Mouse (Mus musculus) monocyte, adult 59 days (primary cell): ENCODE results near the gene Hist1h2bb. TPM values are rescaled to one million over a fixed set of nuclear protein-coding genes. Genes with fewer than 3 reads are reported as not detected.

ENCODE experiments used
- total RNA-seq, 2 experiments: library from RNA; stranded (reverse); gene quantifications; one replicate each; pipeline ENCODE4 v1.2.4; 2023

The Hist1h2bb gene
- 10 to 100 TPM; 58.8 to 70.5 TPM for total RNA-seq

DNA sequence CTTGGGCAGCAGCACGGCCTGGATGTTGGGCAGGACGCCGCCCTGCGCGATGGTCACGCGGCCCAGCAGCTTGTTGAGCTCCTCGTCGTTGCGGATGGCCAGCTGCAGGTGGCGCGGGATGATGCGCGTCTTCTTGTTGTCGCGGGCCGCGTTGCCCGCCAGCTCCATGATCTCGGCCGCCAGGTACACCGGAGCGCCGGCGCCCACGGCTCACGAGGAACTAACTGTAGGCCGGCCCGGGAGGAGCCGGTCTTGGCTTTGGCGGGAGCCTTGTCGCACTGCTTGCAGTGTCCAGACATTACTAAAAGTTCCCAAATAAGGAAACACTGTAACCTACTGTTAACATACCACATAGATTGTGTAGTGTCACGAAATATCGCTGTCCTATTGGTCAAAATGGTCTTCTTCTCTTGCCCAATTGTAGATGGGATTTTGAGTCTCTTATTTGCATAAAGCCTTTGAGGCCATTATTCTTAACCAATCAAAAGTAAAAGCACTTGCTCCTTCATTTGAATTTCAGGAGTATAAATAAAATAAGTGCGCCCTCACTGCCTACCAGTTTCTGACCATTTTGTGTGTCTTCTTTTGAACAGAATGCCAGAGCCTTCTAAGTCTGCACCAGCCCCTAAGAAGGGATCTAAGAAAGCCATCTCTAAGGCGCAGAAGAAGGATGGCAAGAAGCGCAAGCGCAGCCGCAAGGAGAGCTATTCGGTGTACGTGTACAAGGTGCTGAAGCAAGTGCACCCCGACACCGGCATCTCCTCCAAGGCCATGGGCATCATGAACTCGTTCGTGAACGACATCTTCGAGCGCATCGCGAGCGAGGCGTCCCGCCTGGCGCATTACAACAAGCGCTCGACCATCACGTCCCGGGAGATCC, at the start of gene Hist1h2bb:
Gene Hist1h2bb (plus strand): TSS at position 534 of the 880 bp plus-strand sequence.

DNA sequence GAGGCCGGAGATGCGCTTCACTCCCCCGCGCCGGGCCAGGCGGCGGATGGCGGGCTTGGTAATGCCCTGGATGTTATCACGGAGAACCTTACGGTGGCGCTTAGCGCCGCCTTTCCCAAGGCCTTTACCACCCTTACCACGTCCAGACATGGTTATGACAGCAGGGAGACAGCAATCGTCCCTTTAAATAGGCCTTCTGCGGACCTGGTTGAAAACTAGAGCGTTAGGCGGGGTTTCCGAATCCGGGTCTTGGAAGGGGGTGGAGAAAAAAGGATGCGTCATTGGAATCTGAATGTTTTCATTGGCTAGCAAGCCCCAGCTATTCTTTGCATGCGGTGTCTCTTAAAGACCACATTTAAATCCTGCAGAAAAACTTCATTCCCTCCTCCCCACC, 48.2 kb upstream of the Hist1h2bb start, which contains the start of gene Hist1h4c:
Gene Hist1h4c (minus strand): TSS at position 155 of the 394 bp plus-strand sequence.

DNA sequence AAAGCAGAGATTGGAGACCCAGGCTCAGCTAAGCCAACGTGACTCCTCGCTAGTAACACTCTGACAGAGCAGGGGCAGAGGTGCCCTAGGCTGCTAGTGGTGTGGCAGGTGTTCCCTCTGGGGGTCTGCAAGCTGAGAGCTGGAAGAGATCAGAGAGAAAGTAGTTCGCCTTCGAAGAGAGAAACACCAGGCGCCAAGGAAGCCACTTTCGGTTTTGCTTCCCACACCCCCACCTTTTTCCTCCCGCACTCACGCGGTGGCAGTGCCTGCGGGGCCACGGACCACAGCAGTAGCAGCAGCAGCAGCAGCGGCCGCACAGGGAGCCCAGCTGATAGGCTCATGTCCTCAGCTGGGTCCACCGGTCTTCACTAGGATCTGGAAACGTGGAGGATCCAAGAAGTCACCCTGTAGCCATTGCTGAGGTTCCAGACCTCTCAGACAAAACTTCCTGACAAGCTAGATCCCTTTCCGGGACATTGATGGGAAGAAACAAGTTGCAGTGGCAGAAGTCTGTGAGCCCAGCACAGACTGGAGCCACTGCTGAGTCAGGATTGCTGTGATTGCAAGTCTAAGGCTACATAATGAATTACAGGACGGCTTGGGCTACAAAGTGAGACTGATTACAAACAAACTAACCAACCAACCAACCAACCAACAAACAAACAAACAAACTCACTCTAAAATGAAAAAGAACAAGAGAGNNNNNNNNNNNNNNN, 36.0 kb upstream of the Hist1h2bb start, which contains the start of gene Hfe:
Gene Hfe (minus strand): TSS at position 481 of the 716 bp plus-strand sequence.

DNA sequence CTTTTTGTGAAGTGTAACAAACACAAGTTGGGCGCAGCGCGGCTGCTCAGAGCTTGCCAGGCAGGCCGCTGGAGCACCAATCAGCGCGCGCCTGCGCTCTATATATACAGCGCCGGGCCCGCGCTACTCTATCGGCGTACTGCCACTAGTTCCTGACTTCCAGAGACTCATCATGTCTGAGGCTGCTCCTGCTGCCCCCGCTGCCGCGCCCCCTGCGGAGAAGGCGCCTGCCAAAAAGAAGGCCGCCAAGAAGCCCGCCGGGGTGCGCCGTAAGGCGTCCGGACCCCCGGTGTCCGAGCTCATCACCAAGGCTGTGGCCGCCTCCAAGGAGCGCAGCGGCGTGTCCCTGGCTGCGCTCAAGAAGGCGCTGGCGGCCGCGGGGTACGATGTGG, 7.9 kb upstream of the Hist1h2bb start, which contains the start of gene Hist1h1c:
Gene Hist1h1c (plus strand): TSS at position 132 of the 392 bp plus-strand sequence.

DNA sequence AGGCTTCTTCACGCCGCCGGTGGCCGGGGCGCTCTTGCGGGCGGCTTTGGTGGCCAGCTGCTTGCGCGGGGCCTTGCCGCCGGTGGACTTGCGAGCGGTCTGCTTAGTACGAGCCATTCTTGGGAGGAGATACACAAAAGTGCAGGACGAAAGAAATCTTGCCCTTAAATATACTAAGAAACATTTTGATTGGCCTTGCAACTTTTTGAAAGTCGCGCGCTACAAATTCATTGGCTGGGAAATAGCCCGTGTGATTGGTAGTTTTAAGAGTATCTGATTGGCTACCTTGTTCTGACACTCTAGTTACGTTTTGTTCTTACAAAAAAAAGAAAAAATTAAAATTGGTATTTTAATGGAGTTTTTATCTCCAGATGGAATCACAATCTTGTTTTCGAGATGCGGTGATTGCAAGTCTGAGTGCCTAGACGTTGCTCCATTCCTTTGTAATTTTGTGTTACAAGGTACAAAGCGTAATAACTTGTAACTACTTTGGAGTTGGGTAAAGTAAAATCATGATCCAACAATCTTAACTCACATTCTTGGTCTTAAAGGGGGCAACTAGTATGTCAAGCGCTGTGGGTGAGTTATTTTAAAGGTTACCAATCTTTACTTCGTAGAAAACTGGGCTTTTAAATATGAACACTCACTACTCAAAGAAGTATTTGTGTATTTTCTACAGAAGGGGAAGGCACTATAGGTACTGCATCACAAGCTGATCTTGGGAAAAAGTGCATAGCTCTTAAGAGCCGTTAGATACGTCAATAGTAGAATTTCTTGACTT, 963 bp upstream of the Hist1h2bb start, which contains the start of gene Hist1h3c:
Gene Hist1h3c (minus strand): TSS at position 222 of the 781 bp plus-strand sequence.

GRCm38 (mm10) chr13:23750839-23751477, 4.4 kb downstream of the Hist1h2bb start, which contains the start of gene Hist1h2ab:
Gene Hist1h2ab, plus strand, starts transcription at chr13:23751126.

DNA sequence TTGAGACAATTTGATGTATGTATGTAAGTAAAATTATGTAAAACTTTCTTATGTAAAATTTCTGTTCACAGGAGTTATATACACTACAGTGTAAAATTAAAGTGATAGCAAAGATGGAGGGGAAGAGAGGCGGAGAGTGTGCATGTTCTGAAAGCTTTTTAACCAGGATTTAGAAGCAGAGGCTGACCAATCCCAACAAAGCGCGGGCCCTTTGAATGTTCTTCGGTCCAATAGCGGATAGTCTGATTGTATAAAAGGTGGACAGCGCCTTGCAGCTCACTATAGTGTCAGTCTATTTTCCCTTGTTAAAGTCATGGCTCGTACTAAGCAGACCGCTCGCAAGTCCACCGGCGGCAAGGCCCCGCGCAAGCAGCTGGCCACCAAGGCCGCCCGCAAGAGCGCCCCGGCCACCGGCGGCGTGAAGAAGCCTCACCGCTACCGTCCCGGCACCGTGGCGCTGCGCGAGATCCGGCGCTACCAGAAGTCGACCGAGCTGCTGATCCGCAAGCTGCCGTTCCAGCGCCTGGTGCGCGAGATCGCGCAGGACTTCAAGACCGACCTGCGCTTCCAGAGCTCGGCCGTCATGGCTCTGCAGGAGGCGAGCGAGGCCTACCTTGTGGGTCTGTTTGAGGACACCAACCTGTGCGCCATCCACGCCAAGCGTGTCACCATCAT, 5.7 kb downstream of the Hist1h2bb start, which contains the start of gene Hist1h3b:
Gene Hist1h3b (plus strand): TSS at position 201 of the 675 bp plus-strand sequence.

GRCm38 (mm10) chr13:23756790-23757189, 10.3 kb downstream of the Hist1h2bb start, which contains the start of gene Hist1h4b:
Gene Hist1h4b, plus strand, starts transcription at chr13:23757013.

GRCm38 (mm10) chr13:23760972-23761864, 14.7 kb downstream of the Hist1h2bb start, which contains the start of gene Hist1h4a:
Gene Hist1h4a, minus strand, starts transcription at chr13:23761230.

GRCm38 (mm10) chr13:23761871-23762821, 15.6 kb downstream of the Hist1h2bb start, which contains the start of gene Hist1h3a:
Gene Hist1h3a, minus strand, starts transcription at chr13:23762386.

DNA sequence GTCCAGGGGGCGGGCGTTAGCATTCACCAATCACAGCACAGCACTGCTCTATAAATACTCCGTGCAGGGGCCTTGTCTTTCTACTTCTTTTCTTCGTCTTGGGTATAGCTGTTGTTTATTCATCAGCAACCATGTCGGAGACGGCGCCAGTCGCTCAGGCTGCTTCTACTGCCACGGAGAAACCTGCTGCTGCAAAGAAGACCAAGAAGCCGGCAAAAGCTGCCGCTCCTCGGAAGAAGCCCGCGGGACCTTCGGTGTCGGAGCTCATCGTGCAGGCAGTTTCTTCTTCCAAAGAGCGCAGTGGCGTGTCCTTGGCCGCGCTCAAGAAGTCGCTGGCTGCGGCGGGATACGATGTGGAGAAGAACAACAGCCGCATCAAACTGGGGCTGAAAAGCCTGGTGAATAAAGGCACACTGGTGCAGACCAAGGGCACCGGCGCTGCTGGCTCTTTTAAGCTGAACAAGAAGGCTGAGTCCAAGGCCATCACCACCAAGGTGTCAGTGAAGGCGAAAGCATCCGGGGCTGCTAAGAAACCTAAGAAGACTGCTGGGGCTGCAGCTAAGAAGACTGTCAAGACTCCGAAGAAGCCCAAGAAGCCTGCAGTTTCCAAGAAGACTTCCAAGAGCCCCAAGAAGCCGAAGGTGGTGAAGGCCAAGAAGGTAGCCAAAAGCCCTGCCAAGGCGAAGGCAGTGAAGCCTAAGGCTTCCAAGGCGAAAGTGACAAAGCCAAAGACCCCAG, 17.2 kb downstream of the Hist1h2bb start, which contains the start of gene Hist1h1a:
Gene Hist1h1a (plus strand): TSS at position 81 of the 738 bp plus-strand sequence.

DNA sequence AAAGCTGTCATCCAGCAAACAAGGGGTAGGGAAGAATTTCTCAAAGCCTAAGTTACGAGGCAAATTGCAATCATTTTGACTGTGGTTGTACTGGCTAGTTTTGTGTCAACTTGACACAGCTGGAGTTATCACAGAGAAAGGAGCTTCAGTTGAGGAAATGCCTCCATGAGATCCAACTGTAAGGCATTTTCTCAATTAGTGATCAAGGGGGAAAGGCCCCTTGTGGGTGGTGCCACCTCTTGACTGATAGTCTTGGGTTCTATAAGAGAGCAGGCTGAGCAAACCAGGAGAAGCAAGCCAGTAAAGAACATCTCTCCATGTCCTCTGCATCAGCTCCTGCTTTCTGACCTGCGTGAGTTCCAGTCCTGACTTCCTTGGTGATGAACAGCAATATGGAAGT, 23.1 kb downstream of the Hist1h2bb start, which contains the start of gene Trim38:
Gene Trim38 (plus strand): TSS at position 301 of the 400 bp plus-strand sequence.

Other genes starting within 250 kb of the Hist1h2bb start
- gene Hist1h4h, start 215.7 kb upstream of the Hist1h2bb start, total RNA-seq = 100 to 1,000 TPM; 288 to 289 TPM
- 10 to 100 TPM; 13.0 to 16.8 TPM for gene Hist1h2af, start 212.8 kb upstream of the Hist1h2bb start, total RNA-seq
- gene Hist1h3g, start 211.3 kb upstream of the Hist1h2bb start, total RNA-seq = 1 to 10 TPM; 4.0 to 7.1 TPM
- gene Hist1h2bh, start 203.3 kb upstream of the Hist1h2bb start, total RNA-seq = 1 to 10 TPM; 5.8 to 8.7 TPM
- 10 to 100 TPM; 46.7 to 47.0 TPM for gene Hist1h3f, start 202.7 kb upstream of the Hist1h2bb start, total RNA-seq
- gene Hist1h4f, start 195.1 kb upstream of the Hist1h2bb start, total RNA-seq = 100 to 1,000 TPM in 1 of 2 experiments, 10 to 100 TPM in 1; 82.9 to 103 TPM
- gene Hist1h1d, start 193.5 kb upstream of the Hist1h2bb start, total RNA-seq = 10 to 100 TPM; 41.3 to 48.8 TPM
- 100 to 1,000 TPM; 229 to 249 TPM for gene Hist1h3e, start 184.4 kb upstream of the Hist1h2bb start, total RNA-seq
- gene Hist1h2ae, start 175.5 kb upstream of the Hist1h2bb start, total RNA-seq = 10 to 100 TPM; 17.9 to 24.4 TPM
- gene Hist1h2bg, start 175.3 kb upstream of the Hist1h2bb start, total RNA-seq = 100 to 1,000 TPM; 418 to 452 TPM
- gene Hist1h2bf, start 172.5 kb upstream of the Hist1h2bb start, total RNA-seq = 100 to 1,000 TPM; 146 to 182 TPM
- 10 to 100 TPM; 32.0 to 39.2 TPM for gene Hist1h2ad, start 172.4 kb upstream of the Hist1h2bb start, total RNA-seq
- 10 to 100 TPM; 24.7 to 26.8 TPM for gene Hist1h3d, start 171.0 kb upstream of the Hist1h2bb start, total RNA-seq
- 100 to 1,000 TPM; 179 to 193 TPM for gene Hist1h4d, start 165.1 kb upstream of the Hist1h2bb start, total RNA-seq
- 10 to 100 TPM; 24.2 to 27.4 TPM for gene Hist1h2be, start 125.6 kb upstream of the Hist1h2bb start, total RNA-seq
- 100 to 1,000 TPM; 580 to 629 TPM for gene Hist1h1e, start 124.2 kb upstream of the Hist1h2bb start, total RNA-seq
- gene Hist1h2ac, start 62.8 kb upstream of the Hist1h2bb start, total RNA-seq = 10 to 100 TPM; 16.6 to 18.1 TPM
- 10 to 100 TPM; 36.5 to 38.0 TPM for gene Hist1h2bc, start 62.5 kb upstream of the Hist1h2bb start, total RNA-seq
- under 1 TPM in 1 of 2 experiments, not detected in 1; 0.73 TPM for gene Hist1h1t, start 50.9 kb upstream of the Hist1h2bb start, total RNA-seq
- 100 to 1,000 TPM; 164 to 221 TPM for gene Hist1h4c, start 48.3 kb upstream of the Hist1h2bb start, total RNA-seq
- gene Hfe, start 35.9 kb upstream of the Hist1h2bb start, total RNA-seq = 100 to 1,000 TPM; 136 to 146 TPM
- 1,000 to 10,000 TPM; 1,025 to 1,075 TPM for gene Hist1h1c, start 7.9 kb upstream of the Hist1h2bb start, total RNA-seq
- gene Hist1h3c, start 1.1 kb upstream of the Hist1h2bb start, total RNA-seq = 1 to 10 TPM; 5.7 to 5.9 TPM
- gene Hist1h2ab, start 4.4 kb downstream of the Hist1h2bb start, total RNA-seq = 10 to 100 TPM; 44.8 to 51.5 TPM
- gene Hist1h3b, start 5.5 kb downstream of the Hist1h2bb start, total RNA-seq = 10 to 100 TPM; 32.0 to 33.9 TPM
- gene Hist1h4b, start 10.3 kb downstream of the Hist1h2bb start, total RNA-seq = 100 to 1,000 TPM in 1 of 2 experiments, 10 to 100 TPM in 1; 84.1 to 109 TPM
- gene Hist1h4a, start 14.5 kb downstream of the Hist1h2bb start, total RNA-seq = 100 to 1,000 TPM; 158 to 172 TPM
- 100 to 1,000 TPM; 333 to 340 TPM for gene Hist1h3a, start 15.7 kb downstream of the Hist1h2bb start, total RNA-seq
- 10 to 100 TPM; 34.1 to 37.9 TPM for gene Hist1h1a, start 16.9 kb downstream of the Hist1h2bb start, total RNA-seq
- not detected for gene Trim38, start 23.2 kb downstream of the Hist1h2bb start, total RNA-seq
- gene Slc17a2, start 60.3 kb downstream of the Hist1h2bb start, total RNA-seq = not detected
- not detected for gene Slc17a3, start 92.7 kb downstream of the Hist1h2bb start, total RNA-seq
- gene Slc17a1, start 121.0 kb downstream of the Hist1h2bb start, total RNA-seq = not detected
- gene Slc17a4, start 168.3 kb downstream of the Hist1h2bb start, total RNA-seq = not detected
- gene Hist1h2ba, start 187.4 kb downstream of the Hist1h2bb start, total RNA-seq = not detected
- not detected for gene Hist1h2aa, start 187.7 kb downstream of the Hist1h2bb start, total RNA-seq
- not detected for gene Scgn, start 244.5 kb downstream of the Hist1h2bb start, total RNA-seq